Mouse (Mus musculus) erythroid progenitor cell, adult 5-6 weeks (primary cell): ENCODE results near the gene Hilpda. TPM values are rescaled to one million over a fixed set of nuclear protein-coding genes. Genes with fewer than 3 reads are reported as not detected.

Experiments
- ATAC-seq: replicated peaks from 2 replicates; pipeline ENCODE4 v1.8.0; 2016; ENCODE audit warnings: moderate number of reproducible peaks, mild to moderate bottlenecking, moderate TSS enrichment, inconsistent platforms; ENCODE audit not compliant: poor library complexity, low FRiP score, severe bottlenecking
- total RNA-seq, 2 experiments: library from RNA; stranded (forward) in 1 of 2; stranded (reverse) in 1 of 2; fragments of 150-400 nt in 1 of 2; fragments of 186-747, 209-891 nt in 1 of 2; gene quantifications; 2 replicates each; pipeline versions ENCODE4 v1.2.3 to v1.2.4; 2015 to 2017; ENCODE audit warnings: low replicate concordance in 2 of 2

The Hilpda gene
- total RNA-seq (2015; ENCODE audit: low replicate concordance) (1.7 and 2.2 TPM in 2 replicates), total RNA-seq (2017; ENCODE audit: low replicate concordance) (0.90 and 6.9 TPM in 2 replicates)

DNA sequence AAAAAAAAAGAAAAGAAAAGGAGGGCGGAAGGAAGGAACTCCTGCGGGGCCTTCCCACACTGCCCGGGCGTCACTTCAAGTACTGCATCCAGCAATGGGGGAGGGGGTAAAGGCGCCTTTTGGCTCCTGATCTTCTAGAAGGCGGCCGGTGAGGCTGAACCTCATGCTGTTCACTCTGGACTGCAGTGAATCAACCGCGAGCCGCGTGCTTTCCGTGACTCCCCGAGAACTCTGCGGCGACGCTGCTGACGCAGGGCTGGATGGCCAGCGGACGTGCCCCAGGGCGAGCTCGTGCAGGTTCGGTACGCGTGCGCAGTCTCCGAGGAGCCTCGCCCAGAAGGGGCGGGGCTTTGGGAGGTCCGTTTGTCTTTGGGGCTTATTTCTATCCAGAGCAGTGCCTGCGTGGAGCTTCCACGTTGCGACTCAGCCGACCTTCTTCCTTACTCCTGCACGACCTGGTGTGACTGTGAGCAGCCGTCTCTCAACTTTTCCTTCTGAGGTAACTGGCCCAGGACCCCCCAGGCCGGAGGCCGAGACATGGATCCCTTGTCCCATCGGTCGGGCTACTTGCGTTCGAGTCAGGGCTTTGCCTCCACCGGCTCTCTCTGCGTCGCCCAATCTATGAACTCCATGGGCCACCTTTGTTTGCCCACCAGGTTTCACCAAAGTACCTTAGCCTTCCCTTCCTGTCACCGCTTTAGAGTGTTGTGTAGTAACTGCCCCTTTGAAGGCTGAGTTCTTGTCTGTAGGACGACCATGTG, at the start of gene Hilpda:
TSS of gene Hilpda (plus strand) at position 177 of the 761 bp plus-strand sequence.
- peak; percentile 100 for ATAC-seq

DNA sequence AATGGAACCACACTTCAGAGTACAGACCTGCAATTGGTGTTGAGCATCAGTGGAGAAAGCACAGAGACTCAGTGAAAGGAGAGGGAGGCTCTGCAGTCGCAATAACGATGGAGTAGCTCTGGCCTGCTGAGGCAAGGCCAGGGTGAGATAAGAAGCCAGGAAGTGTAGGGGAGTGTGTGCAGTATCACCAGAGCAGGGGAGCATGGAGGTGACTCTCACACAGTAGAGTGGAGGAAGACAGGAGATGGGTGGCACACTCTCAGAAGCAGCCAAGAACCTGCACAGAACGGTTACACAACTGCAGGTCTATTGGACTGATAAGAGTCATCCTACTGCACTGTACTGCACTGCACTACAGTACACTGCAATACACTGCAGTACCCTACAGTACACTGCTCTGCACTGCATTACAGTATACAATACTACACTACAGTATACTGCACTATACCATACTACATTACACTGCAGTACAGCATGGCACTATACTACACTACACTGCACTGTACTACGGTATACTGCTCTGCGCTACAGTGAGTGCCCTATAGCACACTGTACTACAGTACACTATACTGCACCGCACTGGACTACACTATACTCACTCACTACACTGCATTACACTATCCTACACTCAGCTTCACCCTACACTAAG, 42.9 kb upstream of the Hilpda start:
- no peak for ATAC-seq

- ATAC-seq: no peak
These were observed 41.9 kb upstream of the Hilpda start for GRCm38 (mm10) chr6:29230386-29230785.

- ATAC-seq: no peak
These were observed 40.5 kb upstream of the Hilpda start for GRCm38 (mm10) chr6:29231799-29232198.

DNA sequence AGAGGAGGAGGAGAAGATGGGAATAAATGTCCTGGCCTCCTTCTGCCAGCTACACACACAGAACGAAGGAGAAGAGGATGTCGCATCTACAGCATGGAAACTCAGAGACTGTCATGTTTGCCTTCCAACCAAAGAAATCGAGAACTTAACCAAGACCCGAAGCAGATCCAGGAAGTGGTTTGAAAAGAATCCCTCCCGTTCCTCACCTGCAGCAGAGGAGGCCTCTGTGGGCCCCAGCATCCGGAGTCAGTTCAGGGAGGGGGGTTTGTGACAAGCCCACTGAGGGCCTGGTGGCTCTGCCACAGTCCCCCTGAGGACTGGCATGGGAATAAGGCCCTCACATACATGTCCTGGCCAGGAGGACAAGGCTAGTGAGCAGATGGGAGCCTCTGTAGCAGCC, 40.0 kb upstream of the Hilpda start:
- ATAC-seq: no peak

DNA sequence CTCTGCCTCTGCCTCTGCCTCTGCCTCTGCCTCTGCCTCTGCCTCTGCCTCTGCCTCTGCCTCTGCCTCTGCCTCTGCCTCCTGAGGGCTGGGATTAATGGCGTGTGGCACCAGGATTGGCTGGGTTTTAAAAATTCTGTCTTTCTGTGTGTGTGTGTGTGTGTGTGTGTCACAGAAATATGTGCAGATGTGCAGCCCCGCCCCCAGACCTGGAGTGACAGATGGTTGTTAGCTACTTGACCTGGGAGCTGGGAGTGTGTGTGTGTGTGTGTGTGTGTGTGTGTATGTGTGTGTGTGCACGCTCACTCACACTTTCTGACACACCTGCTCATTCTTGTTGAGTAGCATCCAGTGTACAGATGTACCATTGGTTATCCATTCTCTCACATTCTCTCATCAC, 38.6 kb upstream of the Hilpda start:
- ATAC-seq: no peak

- ATAC-seq: no peak
These were observed 38.0 kb upstream of the Hilpda start for GRCm38 (mm10) chr6:29234272-29234671.

GRCm38 (mm10) chr6:29240806-29241205, 31.5 kb upstream of the Hilpda start:
- ATAC-seq: no peak

DNA sequence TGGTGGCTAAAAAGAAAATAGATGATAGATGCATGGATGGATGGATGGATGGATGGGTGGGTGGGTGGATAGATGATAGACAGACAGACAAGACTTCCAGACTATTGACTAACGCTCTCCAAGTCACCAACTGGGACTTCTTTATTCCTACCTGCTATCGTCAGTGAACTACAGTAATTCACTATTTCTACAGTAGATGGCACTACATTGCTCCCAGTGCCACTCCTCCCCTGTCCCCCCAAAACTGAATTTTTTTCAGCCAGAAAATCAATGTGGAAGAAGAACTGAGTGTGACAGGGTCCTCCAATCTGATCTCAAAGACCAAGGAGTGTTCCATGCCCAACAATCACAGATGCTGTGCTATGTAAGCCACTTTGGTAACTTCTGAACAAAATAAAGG, 30.6 kb upstream of the Hilpda start:
- ATAC-seq: no peak

- no peak for ATAC-seq
These were observed 30.0 kb upstream of the Hilpda start for GRCm38 (mm10) chr6:29242265-29242664.

DNA sequence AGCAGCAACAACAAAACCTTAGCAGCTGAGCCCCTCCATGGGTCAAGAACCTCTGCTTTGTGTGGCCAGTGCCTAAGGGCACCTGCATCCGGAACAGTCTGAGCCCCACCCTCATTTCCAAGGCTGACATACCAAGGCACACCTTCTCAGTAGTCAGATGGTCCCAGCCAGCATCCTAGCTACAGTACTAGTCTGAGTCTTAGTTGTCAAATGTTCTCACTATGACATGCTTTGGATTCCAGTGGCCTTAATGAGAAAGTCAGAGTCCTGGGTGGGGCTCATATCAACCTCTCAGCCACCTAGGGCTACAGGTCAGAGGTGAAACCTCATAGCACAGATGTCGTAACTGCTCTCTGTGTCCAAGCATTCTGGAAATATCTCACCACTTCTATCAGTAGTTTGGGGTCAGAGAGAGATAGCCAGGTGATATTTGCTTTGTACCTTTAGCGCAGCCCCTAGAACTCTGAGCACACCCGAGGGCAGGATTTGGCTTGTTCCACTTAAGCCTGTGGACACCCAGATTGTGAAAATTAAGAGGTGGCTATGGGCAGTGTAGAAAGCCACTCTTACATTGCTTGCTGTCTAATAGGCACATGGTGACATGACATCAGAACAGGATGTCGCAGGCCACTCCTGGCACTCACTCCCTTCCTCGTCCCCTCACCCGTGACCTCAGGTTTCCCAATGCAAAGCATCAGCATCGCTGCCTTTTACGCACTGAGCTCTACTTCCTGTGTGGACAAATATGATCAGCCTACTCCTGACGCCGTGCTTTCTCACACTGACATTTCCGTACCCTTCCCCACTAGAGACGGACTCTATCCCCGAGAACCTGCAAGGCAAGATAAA, 26.8 kb upstream of the Hilpda start:
- no peak for ATAC-seq

DNA sequence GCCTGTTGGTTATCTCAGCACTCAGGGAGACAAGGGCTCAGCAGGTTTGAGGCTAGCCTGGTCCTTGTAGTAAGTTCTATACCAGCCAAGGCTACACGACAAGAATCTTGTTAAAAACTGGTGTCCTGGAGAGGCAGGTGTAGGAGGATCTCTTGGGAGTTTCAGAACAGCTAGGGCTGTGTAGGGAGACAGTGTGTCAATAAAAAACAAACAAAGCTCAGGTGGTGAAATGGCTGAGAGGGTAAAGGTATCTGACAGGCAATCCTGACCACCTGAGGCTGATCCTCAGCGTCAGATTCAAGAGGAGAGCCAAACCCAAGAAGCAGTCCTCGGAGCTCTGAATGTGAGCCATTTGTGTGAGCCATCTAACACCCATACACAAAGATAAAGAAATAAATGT, 26.1 kb upstream of the Hilpda start:
- ATAC-seq: no peak

DNA sequence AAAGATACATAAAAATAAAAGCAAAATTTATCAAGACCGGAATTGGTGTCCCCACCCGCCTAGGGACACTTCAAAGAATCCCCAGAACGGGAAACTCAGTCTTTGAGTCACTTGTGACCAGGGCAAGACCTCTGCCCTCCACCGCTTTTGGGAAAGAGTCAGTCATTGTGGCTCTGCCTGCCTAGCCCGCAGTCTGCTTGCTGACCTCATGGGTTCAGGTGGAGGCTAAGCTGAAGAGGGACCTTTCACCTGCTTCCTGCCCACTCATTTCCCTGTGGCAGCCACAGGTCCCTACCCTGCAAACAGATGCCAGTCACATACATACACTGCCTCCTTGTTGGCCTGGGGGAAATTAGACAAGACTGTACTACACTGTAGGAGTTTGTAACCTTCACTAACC, 25.7 kb upstream of the Hilpda start:
- no peak for ATAC-seq

DNA sequence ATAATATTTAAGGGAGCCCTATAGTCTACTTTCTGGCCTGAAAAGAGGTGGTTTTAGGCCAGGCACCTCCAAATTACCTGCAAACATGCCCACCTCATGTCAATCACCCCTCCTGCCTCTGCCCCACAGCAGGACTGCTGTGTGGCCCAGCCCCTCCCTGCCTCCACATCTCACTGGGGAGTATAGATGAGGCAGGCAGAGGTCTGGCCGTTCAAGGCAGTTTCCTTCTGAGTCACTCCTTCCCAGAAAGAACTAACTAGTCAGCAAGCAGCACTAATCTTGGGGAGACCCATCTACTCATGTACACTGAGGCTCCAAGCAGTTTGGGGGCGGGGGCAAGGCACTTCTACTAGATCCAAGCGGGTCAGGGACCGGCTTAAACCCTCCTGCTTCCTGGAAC, 25.2 kb upstream of the Hilpda start:
- no peak for ATAC-seq

DNA sequence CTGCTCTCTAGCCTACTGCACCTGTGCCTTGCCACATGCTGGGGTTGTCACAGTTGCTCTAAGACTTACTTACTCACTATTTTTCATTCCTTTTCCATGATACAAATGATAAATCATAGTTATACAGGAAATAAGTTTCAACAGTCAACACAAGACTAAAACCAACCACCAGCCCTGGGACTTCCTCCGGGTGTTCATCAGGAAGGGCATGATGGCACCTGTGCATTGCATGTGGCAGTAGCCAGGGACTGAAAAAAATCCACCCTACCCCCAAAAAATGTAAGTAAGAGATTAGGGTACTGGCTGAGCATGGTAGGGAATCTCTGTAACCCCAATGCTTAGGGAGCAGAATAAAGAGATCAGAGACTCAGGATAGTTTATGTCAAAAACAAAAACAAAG, 12.9 kb upstream of the Hilpda start:
- ATAC-seq: no peak

DNA sequence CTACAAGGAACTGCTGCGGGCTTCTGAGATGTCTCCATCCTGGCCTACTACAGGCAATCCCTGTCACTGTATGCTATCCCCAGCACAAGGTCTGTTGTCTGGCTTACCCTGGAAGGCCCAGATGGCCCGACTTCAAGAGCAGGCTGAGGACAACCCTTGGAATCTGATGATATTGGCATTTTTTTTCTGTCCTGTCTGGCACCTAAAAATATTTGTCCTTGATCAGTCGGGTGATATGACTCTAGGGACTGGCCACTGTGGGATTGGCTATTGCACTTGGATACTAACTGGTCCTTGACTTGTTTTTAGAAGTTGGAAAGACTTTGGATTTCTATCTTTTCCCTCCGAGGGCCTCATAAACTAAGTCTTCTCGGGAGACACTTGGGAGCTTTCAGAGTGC, 10.5 kb upstream of the Hilpda start:
- no peak for ATAC-seq

- no peak for ATAC-seq
These were observed 8.4 kb upstream of the Hilpda start for GRCm38 (mm10) chr6:29263650-29264455.

DNA sequence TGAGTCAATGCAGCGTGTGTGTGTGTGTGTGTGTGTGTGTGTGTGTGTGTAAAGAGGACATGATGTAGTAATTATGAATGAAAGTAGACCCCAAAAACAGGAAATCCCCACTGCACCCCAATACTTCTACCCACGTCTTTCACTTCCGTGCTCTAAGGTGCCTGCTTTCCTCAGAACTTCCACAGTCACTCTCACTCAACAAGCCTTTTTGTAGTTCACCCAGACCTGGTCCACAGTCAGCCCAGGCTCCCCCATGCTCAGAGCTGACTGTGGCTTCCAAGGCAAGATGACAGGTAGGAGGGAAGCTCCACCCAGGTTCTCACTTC, 7.9 kb upstream of the Hilpda start:
- ATAC-seq: no peak

- ATAC-seq: no peak
These were observed 5.4 kb upstream of the Hilpda start for GRCm38 (mm10) chr6:29266936-29267335.
